Mouse (Mus musculus): Measurements from ENCODE around the gene Mrpl52.

DNA sequence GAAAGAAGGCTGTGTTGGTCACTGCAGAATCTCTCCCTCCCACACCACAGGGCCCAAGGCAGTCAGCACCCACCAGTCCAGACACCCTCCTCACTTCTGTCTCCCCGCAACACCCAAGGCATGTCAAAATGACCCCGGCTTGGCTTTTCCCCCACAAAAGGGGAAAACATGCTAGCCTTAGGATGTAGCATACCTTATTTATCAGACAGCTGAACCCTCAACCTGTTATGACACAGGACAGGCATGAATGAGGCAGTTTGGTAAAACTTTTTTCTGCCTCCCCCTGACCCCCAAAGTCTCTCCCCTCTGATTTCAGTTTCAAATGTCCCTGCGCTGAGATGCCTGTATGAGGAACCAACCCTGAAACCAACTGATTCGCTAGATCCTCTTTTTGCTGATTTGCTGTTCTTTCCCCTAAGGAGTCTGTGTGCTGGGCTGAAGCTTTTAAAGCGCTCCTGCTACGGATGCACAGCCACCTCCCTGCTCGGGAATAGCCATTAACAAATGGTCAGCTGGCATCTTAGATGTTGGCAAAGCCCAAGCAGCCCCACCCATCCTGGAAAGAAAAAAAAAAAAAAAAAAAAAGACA lies 17.6 kb upstream of the Mrpl52 start:
- TF ChIP-seq ZNF384 (IDR thresholded peaks at IDR 0.05; ENCODE audit: low read depth, low read length) (no peak), CTCF (IDR thresholded peaks at IDR 0.05 in 2 of 3, conservative IDR thresholded peaks at IDR 0.05 in 1 of 3; ENCODE audit: control insufficient read depth in 1 of 3, insufficient read depth in 1 of 3, low read depth in 2 of 3, low read length in 3 of 3, poor library complexity in 1 of 3, severe bottlenecking in 1 of 3) (no peak), EP300 (IDR thresholded peaks at IDR 0.05; ENCODE audit: low read depth in 1 of 2, low read length in 2 of 2) (no peak), SMC3 (IDR thresholded peaks at IDR 0.05; ENCODE audit: low read depth, low read length) (no peak)

Measured in MEL (cell line).